Mouse (Mus musculus): ENCODE measurements around the gene Ldb2. TPM values are rescaled to one million over a fixed set of nuclear protein-coding genes. Genes with fewer than 3 reads are reported as not detected.
A peak's percentile ranks its signal among the peaks of the same experiment; 100 is the strongest.

Gene Ldb2
- polyA plus RNA-seq, 1 experiment from 2014 or later, result 14.4 TPM

GRCm38 (mm10) chr5:44495092-44495491, 304.4 kb downstream of the Ldb2 start:
- H3K27me3 ChIP-seq (ENCODE audit: control insufficient read depth, insufficient read depth, low read length), result no peaks in the 10 kb centered on the region
- 54% methylated on average over 4 of the region's 4 CpGs for WGBS
- peak overlapping the region in 1 of 2 experiments; percentile 0; a peak in 1 of 4 replicates for H3K27ac ChIP-seq (replicated peaks in 1 of 2; ENCODE audit: control insufficient read depth in 1 of 2, insufficient read depth in 1 of 2, low read depth in 2 of 2, low read length in 2 of 2)
- no peaks in the 10 kb centered on the region; a peak in 1 of 4 replicates for H3K4me1 ChIP-seq (ENCODE audit: control insufficient read depth in 2 of 2, insufficient read depth in 2 of 2, low read length in 2 of 2)
- H3K4me3 ChIP-seq (ENCODE audit: control insufficient read depth in 1 of 2, insufficient read depth in 1 of 2, low read depth in 1 of 2, low read length in 2 of 2), result no peak overlapping the region
- no peaks in the 10 kb centered on the region for H3K9me3 ChIP-seq (ENCODE audit: control insufficient read depth, low read length)
- no peak for ATAC-seq (ENCODE audit: insufficient number of reproducible peaks, insufficient read depth, low FRiP score, low read depth)
- no peaks in the 10 kb centered on the region for H3K36me3 ChIP-seq (ENCODE audit: control insufficient read depth, insufficient read depth, low read length)
- H3K9ac ChIP-seq (ENCODE audit: low read length), result no peak overlapping the region
- no peak overlapping the region for H3K4me2 ChIP-seq (ENCODE audit: low read length)

DNA sequence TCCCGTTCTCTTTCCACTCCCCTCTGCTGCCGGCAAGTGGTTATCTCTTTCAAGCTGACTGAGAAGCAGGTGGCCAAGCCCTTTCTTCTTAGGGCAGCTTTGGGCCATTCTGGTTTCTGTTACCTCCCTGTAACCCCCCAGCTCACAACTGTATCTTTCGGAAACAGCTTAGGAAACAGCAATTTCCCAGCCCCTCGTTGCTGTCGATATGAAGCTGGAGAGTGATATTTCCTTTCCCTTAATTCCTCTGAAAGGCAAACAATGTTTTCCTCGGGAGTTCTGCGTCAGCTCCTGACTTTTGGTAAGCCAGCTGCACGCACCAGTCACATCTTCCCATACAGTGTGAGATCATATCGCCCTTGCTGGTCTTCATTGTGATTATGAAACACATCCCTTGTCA, 305.3 kb downstream of the Ldb2 start:
- peak overlapping the region; percentile 29 for H3K4me2 ChIP-seq (ENCODE audit: low read length)
- H3K9ac ChIP-seq (ENCODE audit: low read length), result no peak overlapping the region
- no peaks in the 10 kb centered on the region for H3K9me3 ChIP-seq (ENCODE audit: control insufficient read depth, low read length)
- H3K4me1 ChIP-seq (ENCODE audit: control insufficient read depth in 2 of 2, insufficient read depth in 2 of 2, low read length in 2 of 2), result no peaks in the 10 kb centered on the region; a peak in 1 of 4 replicates
- H3K4me3 ChIP-seq (ENCODE audit: control insufficient read depth in 1 of 2, insufficient read depth in 1 of 2, low read depth in 1 of 2, low read length in 2 of 2), result no peak overlapping the region
- H3K27me3 ChIP-seq (ENCODE audit: control insufficient read depth, insufficient read depth, low read length), result no peaks in the 10 kb centered on the region
- H3K27ac ChIP-seq (replicated peaks in 1 of 2; ENCODE audit: control insufficient read depth in 1 of 2, insufficient read depth in 1 of 2, low read depth in 2 of 2, low read length in 2 of 2), result peak overlapping the region; percentile 71 to 76; a peak in 3 of 4 replicates
- WGBS, result 32% methylated on average over 9 of the region's 9 CpGs
- ATAC-seq (ENCODE audit: insufficient number of reproducible peaks, insufficient read depth, low FRiP score, low read depth), result peak; percentile 54; the same call in 1 of the 2 replicates
- no peaks in the 10 kb centered on the region for H3K36me3 ChIP-seq (ENCODE audit: control insufficient read depth, insufficient read depth, low read length)

DNA sequence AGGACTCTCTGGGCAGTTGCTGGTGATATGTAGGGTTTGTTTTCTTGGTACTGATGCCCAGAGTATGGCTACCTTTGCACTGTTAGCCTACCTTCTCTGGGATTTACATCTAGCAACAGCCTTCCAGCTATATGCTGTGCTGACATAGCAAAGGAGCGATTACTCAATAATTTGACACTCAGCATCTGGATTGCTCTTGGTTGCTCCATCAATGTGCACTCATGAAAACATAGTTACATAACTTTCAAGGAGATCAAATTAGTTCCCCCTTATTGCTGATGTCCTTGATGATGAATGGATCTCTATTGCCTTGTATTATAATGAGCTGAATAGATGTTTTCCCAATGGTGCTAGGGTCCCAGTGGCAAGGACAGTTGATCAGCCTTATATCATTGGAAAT, 308.0 kb downstream of the Ldb2 start:
- Histone ChIP-seq H3K9ac (ENCODE audit: low read length) (no peak overlapping the region), H3K4me3 (ENCODE audit: control insufficient read depth in 1 of 2, insufficient read depth in 1 of 2, low read depth in 1 of 2, low read length in 2 of 2) (no peak overlapping the region), H3K4me1 (ENCODE audit: control insufficient read depth in 2 of 2, insufficient read depth in 2 of 2, low read length in 2 of 2) (no peaks in the 10 kb centered on the region; a peak in 1 of 4 replicates), H3K27ac (replicated peaks in 1 of 2; ENCODE audit: control insufficient read depth in 1 of 2, insufficient read depth in 1 of 2, low read depth in 2 of 2, low read length in 2 of 2) (no peak overlapping the region), H3K9me3 (ENCODE audit: control insufficient read depth, low read length) (no peaks in the 10 kb centered on the region), H3K27me3 (ENCODE audit: control insufficient read depth, insufficient read depth, low read length) (no peaks in the 10 kb centered on the region), H3K36me3 (ENCODE audit: control insufficient read depth, insufficient read depth, low read length) (no peaks in the 10 kb centered on the region), H3K4me2 (ENCODE audit: low read length) (no peak overlapping the region)
- no peak for ATAC-seq (ENCODE audit: insufficient number of reproducible peaks, insufficient read depth, low FRiP score, low read depth)
- WGBS, result 88% methylated on average over 1 of the region's 1 CpGs

GRCm38 (mm10) chr5:44490462-44490861, 309.0 kb downstream of the Ldb2 start:
- Histone ChIP-seq H3K4me3 (ENCODE audit: control insufficient read depth in 1 of 2, insufficient read depth in 1 of 2, low read depth in 1 of 2, low read length in 2 of 2) (no peak overlapping the region), H3K27ac (replicated peaks in 1 of 2; ENCODE audit: control insufficient read depth in 1 of 2, insufficient read depth in 1 of 2, low read depth in 2 of 2, low read length in 2 of 2) (no peak overlapping the region), H3K9ac (ENCODE audit: low read length) (no peak overlapping the region), H3K4me1 (ENCODE audit: control insufficient read depth in 2 of 2, insufficient read depth in 2 of 2, low read length in 2 of 2) (no peaks in the 10 kb centered on the region; a peak in 1 of 4 replicates), H3K4me2 (ENCODE audit: low read length) (no peak overlapping the region), H3K36me3 (ENCODE audit: control insufficient read depth, insufficient read depth, low read length) (no peaks in the 10 kb centered on the region), H3K27me3 (ENCODE audit: control insufficient read depth, insufficient read depth, low read length) (no peaks in the 10 kb centered on the region), H3K9me3 (ENCODE audit: control insufficient read depth, low read length) (no peaks in the 10 kb centered on the region)
- WGBS, result 88% methylated on average over 6 of the region's 6 CpGs
- no peak for ATAC-seq (ENCODE audit: insufficient number of reproducible peaks, insufficient read depth, low FRiP score, low read depth)

GRCm38 (mm10) chr5:44483426-44484106, 315.9 kb downstream of the Ldb2 start:
- ATAC-seq (ENCODE audit: insufficient number of reproducible peaks, insufficient read depth, low FRiP score, low read depth), result no peak
- WGBS, result 60% methylated on average over 11 of the region's 11 CpGs
- H3K4me1 ChIP-seq (ENCODE audit: control insufficient read depth in 2 of 2, insufficient read depth in 2 of 2, low read length in 2 of 2), result no peaks in the 10 kb centered on the region

DNA sequence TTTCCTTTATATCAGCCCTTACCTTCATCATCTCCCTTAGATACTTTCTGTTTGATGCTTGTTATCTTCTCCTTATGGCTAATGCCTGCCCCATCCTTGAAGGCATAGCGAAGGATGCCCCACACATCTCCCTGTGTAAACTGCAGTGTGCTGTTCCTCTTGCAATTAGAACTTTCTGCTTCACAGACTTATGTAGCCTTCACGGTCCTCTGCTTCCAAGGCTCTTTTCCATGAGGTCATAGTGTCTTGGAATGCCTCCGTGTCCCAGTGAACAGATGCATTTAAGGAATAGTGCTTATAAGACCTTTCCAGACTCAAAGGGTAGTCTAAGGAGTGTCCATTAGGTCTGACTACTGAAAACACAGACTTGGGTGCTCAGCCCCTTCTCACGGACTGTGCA, 318.1 kb downstream of the Ldb2 start:
- no peaks in the 10 kb centered on the region for H3K36me3 ChIP-seq (ENCODE audit: control insufficient read depth, insufficient read depth, low read length)
- H3K27me3 ChIP-seq (ENCODE audit: control insufficient read depth, insufficient read depth, low read length), result no peaks in the 10 kb centered on the region
- 74% methylated on average over 4 of the region's 4 CpGs for WGBS
- no peak for ATAC-seq (ENCODE audit: insufficient number of reproducible peaks, insufficient read depth, low FRiP score, low read depth)
- no peaks in the 10 kb centered on the region for H3K9me3 ChIP-seq (ENCODE audit: control insufficient read depth, low read length)
- no peaks in the 10 kb centered on the region for H3K4me1 ChIP-seq (ENCODE audit: control insufficient read depth in 2 of 2, insufficient read depth in 2 of 2, low read length in 2 of 2)
- H3K4me3 ChIP-seq (ENCODE audit: control insufficient read depth in 1 of 2, insufficient read depth in 1 of 2, low read depth in 1 of 2, low read length in 2 of 2), result no peak overlapping the region
- H3K4me2 ChIP-seq (ENCODE audit: low read length), result no peak overlapping the region
- H3K27ac ChIP-seq (replicated peaks in 1 of 2; ENCODE audit: control insufficient read depth in 1 of 2, insufficient read depth in 1 of 2, low read depth in 2 of 2, low read length in 2 of 2), result no peak overlapping the region
- no peak overlapping the region for H3K9ac ChIP-seq (ENCODE audit: low read length)

More at GRCm38 (mm10) chr5:44483426-44484106, 315.9 kb downstream of the Ldb2 start:
- Histone ChIP-seq H3K27ac (replicated peaks in 1 of 2; ENCODE audit: control insufficient read depth in 1 of 2, insufficient read depth in 1 of 2, low read depth in 2 of 2, low read length in 2 of 2) (no peak overlapping the region), H3K9me3 (ENCODE audit: control insufficient read depth, low read length) (no peaks in the 10 kb centered on the region), H3K27me3 (ENCODE audit: control insufficient read depth, insufficient read depth, low read length) (no peaks in the 10 kb centered on the region), H3K9ac (ENCODE audit: low read length) (no peak overlapping the region), H3K4me3 (ENCODE audit: control insufficient read depth in 1 of 2, insufficient read depth in 1 of 2, low read depth in 1 of 2, low read length in 2 of 2) (no peak overlapping the region), H3K4me2 (ENCODE audit: low read length) (no peak overlapping the region), H3K36me3 (ENCODE audit: control insufficient read depth, insufficient read depth, low read length) (no peaks in the 10 kb centered on the region)

GRCm38 (mm10) chr5:44476356-44476755, 323.1 kb downstream of the Ldb2 start:
- Histone ChIP-seq H3K9me3 (ENCODE audit: control insufficient read depth, low read length) (no peaks in the 10 kb centered on the region), H3K27me3 (ENCODE audit: control insufficient read depth, insufficient read depth, low read length) (no peaks in the 10 kb centered on the region), H3K4me3 (ENCODE audit: control insufficient read depth in 1 of 2, insufficient read depth in 1 of 2, low read depth in 1 of 2, low read length in 2 of 2) (no peak overlapping the region), H3K36me3 (ENCODE audit: control insufficient read depth, insufficient read depth, low read length) (no peaks in the 10 kb centered on the region), H3K4me1 (ENCODE audit: control insufficient read depth in 2 of 2, insufficient read depth in 2 of 2, low read length in 2 of 2) (no peaks in the 10 kb centered on the region), H3K9ac (ENCODE audit: low read length) (no peak overlapping the region), H3K4me2 (ENCODE audit: low read length) (no peak overlapping the region), H3K27ac (replicated peaks in 1 of 2; ENCODE audit: control insufficient read depth in 1 of 2, insufficient read depth in 1 of 2, low read depth in 2 of 2, low read length in 2 of 2) (no peak overlapping the region)
- 21% methylated on average over 4 of the region's 4 CpGs for WGBS
- ATAC-seq (ENCODE audit: insufficient number of reproducible peaks, insufficient read depth, low FRiP score, low read depth), result no peak

DNA sequence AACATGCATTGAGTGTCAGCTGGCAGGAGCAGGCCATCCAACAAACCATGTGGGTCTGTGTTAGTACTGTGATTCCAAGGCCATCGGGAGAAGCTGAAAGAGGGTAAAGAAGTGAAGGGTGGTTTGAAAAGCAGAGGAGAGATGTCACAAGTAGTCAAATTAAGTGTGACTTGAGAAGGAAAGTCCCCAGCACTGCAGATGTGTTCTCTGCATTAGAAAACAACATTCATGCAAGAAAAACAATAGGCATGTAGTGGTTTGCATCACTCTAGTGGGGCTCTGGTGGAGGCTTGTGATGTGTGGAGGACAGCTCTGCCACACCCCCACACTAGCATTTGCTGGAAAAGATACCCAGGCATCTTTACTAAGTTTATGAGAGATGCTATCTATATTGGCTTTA, 323.9 kb downstream of the Ldb2 start:
- Histone ChIP-seq H3K27me3 (ENCODE audit: control insufficient read depth, insufficient read depth, low read length) (no peaks in the 10 kb centered on the region), H3K27ac (replicated peaks in 1 of 2; ENCODE audit: control insufficient read depth in 1 of 2, insufficient read depth in 1 of 2, low read depth in 2 of 2, low read length in 2 of 2) (no peak overlapping the region), H3K36me3 (ENCODE audit: control insufficient read depth, insufficient read depth, low read length) (no peaks in the 10 kb centered on the region), H3K9ac (ENCODE audit: low read length) (no peak overlapping the region), H3K4me3 (ENCODE audit: control insufficient read depth in 1 of 2, insufficient read depth in 1 of 2, low read depth in 1 of 2, low read length in 2 of 2) (no peak overlapping the region), H3K4me2 (ENCODE audit: low read length) (no peak overlapping the region), H3K9me3 (ENCODE audit: control insufficient read depth, low read length) (no peaks in the 10 kb centered on the region), H3K4me1 (ENCODE audit: control insufficient read depth in 2 of 2, insufficient read depth in 2 of 2, low read length in 2 of 2) (no peaks in the 10 kb centered on the region)
- no peak for ATAC-seq (ENCODE audit: insufficient number of reproducible peaks, insufficient read depth, low FRiP score, low read depth)
- 78% methylated on average over 1 of the region's 1 CpGs for WGBS
